Mouse (Mus musculus) megakaryocyte, embryonic 14.5 days (primary cell): ENCODE results near the gene Tmem210.

Source experiments
- FLI1 ChIP-seq: IDR thresholded peaks from 2 replicates; pipeline ENCODE4 v1.6.1; 2012; ENCODE audit warnings: low read length, inconsistent platforms, mixed read lengths
- GATA1 ChIP-seq: IDR thresholded peaks from 3 replicates; pipeline ENCODE4 v1.6.1; 2012; ENCODE audit warnings: mixed read lengths, low read length, inconsistent platforms, borderline replicate concordance

GRCm38 (mm10) chr2:25267241-25267640 lies 20.7 kb upstream of the Tmem210 start:
- TF ChIP-seq FLI1 = no peak
- TF ChIP-seq GATA1 = no peak
